Mouse (Mus musculus): Measurements from ENCODE around the gene Dlg2.

GRCm38 (mm10) chr7:91226442-91226841 is 750.0 kb downstream of the Dlg2 start:
- TF ChIP-seq CTCF (IDR thresholded peaks at IDR 0.05; ENCODE audit: low read depth, low read length), result peak; percentile 26; the same call in 1 of the 2 replicates
- TF ChIP-seq TAL1 (conservative IDR thresholded peaks at IDR 0.05; ENCODE audit: low read depth, low read length), result no peak

Measured in G1E (cell line).